Mouse (Mus musculus): Measurements from ENCODE around the gene Cdk5.

DNA sequence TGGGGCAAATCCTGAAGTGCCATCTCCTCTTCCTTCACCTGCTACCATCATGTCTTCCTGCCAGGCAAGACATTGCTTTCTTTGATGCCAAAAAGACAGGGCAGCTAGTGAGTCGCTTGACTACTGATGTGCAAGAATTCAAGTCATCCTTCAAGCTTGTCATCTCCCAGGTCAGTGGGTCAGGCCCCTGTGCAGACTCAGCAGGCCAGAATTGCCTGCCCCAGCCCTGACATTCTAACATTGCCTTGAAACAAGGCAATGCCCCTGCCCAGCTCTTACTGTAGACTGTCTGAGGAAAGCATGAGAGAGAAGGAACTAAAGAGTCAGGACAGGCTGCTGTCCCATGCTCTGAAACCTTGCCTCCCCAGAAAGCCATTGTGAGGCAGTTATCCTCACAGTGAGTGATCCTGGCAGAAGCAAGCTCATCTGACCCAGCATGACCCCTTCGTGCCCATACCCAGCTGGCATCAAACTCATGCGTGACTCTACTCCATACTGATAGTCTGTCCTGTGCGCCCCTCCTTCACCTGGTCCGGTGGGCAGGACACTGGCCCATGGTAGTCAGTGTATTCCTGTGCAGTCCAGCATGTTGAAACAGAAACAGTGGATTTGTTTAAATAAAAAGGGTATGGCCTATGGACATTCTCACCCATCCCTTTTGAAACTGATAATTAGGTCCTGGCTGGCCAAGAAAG is 22.3 kb downstream of the Cdk5 start:
- TF ChIP-seq CTCF (IDR thresholded peaks at IDR 0.05; ENCODE audit: low read depth, low read length) (no peak), POLR2A (IDR thresholded peaks at IDR 0.05; ENCODE audit: extremely low read depth, insufficient read depth, low read length) (no peak)

Data from liver, adult 2 months (tissue).